Mouse (Mus musculus): ENCODE data around the gene Arl4c. TPM values are rescaled to one million over a fixed set of nuclear protein-coding genes. Genes with fewer than 3 reads are reported as not detected.
A peak's percentile ranks its signal among the peaks of the same experiment; 100 is the strongest.

The Arl4c gene
- total and polyA plus RNA-seq, 2 experiments: 0.86 to 1.4 TPM

- H3K36me3 ChIP-seq (ENCODE audit: control insufficient read depth, insufficient read depth, low read length): no peaks in the 10 kb centered on the region
- H3K27ac ChIP-seq (replicated peaks; ENCODE audit: insufficient read depth, low read depth, low read length): no peak overlapping the region
- peak overlapping the region; percentile 34 for H3K4me3 ChIP-seq (ENCODE audit: insufficient read depth, low read depth, low read length)
- no peaks in the 10 kb centered on the region for H3K79me2 ChIP-seq (ENCODE audit: control insufficient read depth, insufficient read depth, low read length)
- peaks cover 3% of the 10 kb centered on the region; the same call in 1 of the 2 replicates for H3K27me3 ChIP-seq (ENCODE audit: control insufficient read depth, insufficient read depth, low read length)
- DNase-seq (ENCODE audit: extremely low read depth, low read depth, low spot score): no peak
- 25% methylated on average over 25 of the region's 25 CpGs for WGBS
- H3K9ac ChIP-seq (ENCODE audit: low read depth, low read length): peak overlapping the region; percentile 20
- H3K4me1 ChIP-seq (ENCODE audit: control insufficient read depth, insufficient read depth, low read length): peaks cover 2% of the 10 kb centered on the region; the same call in 1 of the 2 replicates
- TF ChIP-seq CTCF (IDR thresholded peaks at IDR 0.05; ENCODE audit: low read depth, low read length) (no peak), POLR2A (IDR thresholded peaks at IDR 0.05; ENCODE audit: extremely low read depth, insufficient read depth, low read length) (no peak)
These were observed 1.9 kb downstream of the Arl4c start for GRCm38 (mm10) chr1:88699856-88700791.

- no peak overlapping the region for H3K4me3 ChIP-seq (ENCODE audit: insufficient read depth, low read depth, low read length)
- H3K27ac ChIP-seq (replicated peaks; ENCODE audit: insufficient read depth, low read depth, low read length): no peak overlapping the region
- H3K79me2 ChIP-seq (ENCODE audit: control insufficient read depth, insufficient read depth, low read length): no peaks in the 10 kb centered on the region
- TF ChIP-seq CTCF (IDR thresholded peaks at IDR 0.05; ENCODE audit: low read depth, low read length) (no peak), POLR2A (IDR thresholded peaks at IDR 0.05; ENCODE audit: extremely low read depth, insufficient read depth, low read length) (no peak)
- peak; percentile 13 for DNase-seq (ENCODE audit: extremely low read depth, low read depth, low spot score)
- WGBS: 41% methylated on average over 5 of the region's 5 CpGs
- no peak overlapping the region for H3K9ac ChIP-seq (ENCODE audit: low read depth, low read length)
- H3K36me3 ChIP-seq (ENCODE audit: control insufficient read depth, insufficient read depth, low read length): no peaks in the 10 kb centered on the region
- H3K27me3 ChIP-seq (ENCODE audit: control insufficient read depth, insufficient read depth, low read length): peaks cover 3% of the 10 kb centered on the region; the same call in 1 of the 2 replicates
- peaks cover 2% of the 10 kb centered on the region; the same call in 1 of the 2 replicates for H3K4me1 ChIP-seq (ENCODE audit: control insufficient read depth, insufficient read depth, low read length)
These were observed 2.6 kb downstream of the Arl4c start for GRCm38 (mm10) chr1:88699401-88699800.

- 29% methylated on average over 5 of the region's 5 CpGs for WGBS
- TF ChIP-seq POLR2A (IDR thresholded peaks at IDR 0.05; ENCODE audit: extremely low read depth, insufficient read depth, low read length) (no peak), CTCF (IDR thresholded peaks at IDR 0.05; ENCODE audit: low read depth, low read length) (no peak)
- H3K4me3 ChIP-seq (ENCODE audit: insufficient read depth, low read depth, low read length): no peak overlapping the region
- no peak overlapping the region for H3K9ac ChIP-seq (ENCODE audit: low read depth, low read length)
- H3K79me2 ChIP-seq (ENCODE audit: control insufficient read depth, insufficient read depth, low read length): no peaks in the 10 kb centered on the region
- H3K4me1 ChIP-seq (ENCODE audit: control insufficient read depth, insufficient read depth, low read length): peaks cover 2% of the 10 kb centered on the region; the same call in 1 of the 2 replicates
- H3K27me3 ChIP-seq (ENCODE audit: control insufficient read depth, insufficient read depth, low read length): peaks cover 3% of the 10 kb centered on the region; the same call in 1 of the 2 replicates
- no peak for DNase-seq (ENCODE audit: extremely low read depth, low read depth, low spot score)
- no peaks in the 10 kb centered on the region for H3K36me3 ChIP-seq (ENCODE audit: control insufficient read depth, insufficient read depth, low read length)
- no peak overlapping the region for H3K27ac ChIP-seq (replicated peaks; ENCODE audit: insufficient read depth, low read depth, low read length)
These were observed 3.1 kb downstream of the Arl4c start for GRCm38 (mm10) chr1:88698926-88699325.

GRCm38 (mm10) chr1:88698131-88698530 lies 3.9 kb downstream of the Arl4c start:
- WGBS: 87% methylated on average over 6 of the region's 6 CpGs
- DNase-seq (ENCODE audit: extremely low read depth, low read depth, low spot score): no peak
- Histone ChIP-seq H3K79me2 (ENCODE audit: control insufficient read depth, insufficient read depth, low read length) (no peaks in the 10 kb centered on the region), H3K9ac (ENCODE audit: low read depth, low read length) (no peak overlapping the region), H3K27me3 (ENCODE audit: control insufficient read depth, insufficient read depth, low read length) (peaks cover 3% of the 10 kb centered on the region; the same call in 1 of the 2 replicates), H3K4me3 (ENCODE audit: insufficient read depth, low read depth, low read length) (no peak overlapping the region), H3K4me1 (ENCODE audit: control insufficient read depth, insufficient read depth, low read length) (peaks cover 2% of the 10 kb centered on the region; the same call in 1 of the 2 replicates), H3K36me3 (ENCODE audit: control insufficient read depth, insufficient read depth, low read length) (no peaks in the 10 kb centered on the region), H3K27ac (replicated peaks; ENCODE audit: insufficient read depth, low read depth, low read length) (no peak overlapping the region)
- TF ChIP-seq POLR2A (IDR thresholded peaks at IDR 0.05; ENCODE audit: extremely low read depth, insufficient read depth, low read length) (no peak), CTCF (IDR thresholded peaks at IDR 0.05; ENCODE audit: low read depth, low read length) (no peak)

- H3K36me3 ChIP-seq (ENCODE audit: control insufficient read depth, insufficient read depth, low read length): no peaks in the 10 kb centered on the region
- peaks cover 3% of the 10 kb centered on the region; the same call in 1 of the 2 replicates for H3K27me3 ChIP-seq (ENCODE audit: control insufficient read depth, insufficient read depth, low read length)
- H3K9ac ChIP-seq (ENCODE audit: low read depth, low read length): no peak overlapping the region
- H3K27ac ChIP-seq (replicated peaks; ENCODE audit: insufficient read depth, low read depth, low read length): no peak overlapping the region
- no peak for TF ChIP-seq POLR2A (IDR thresholded peaks at IDR 0.05; ENCODE audit: extremely low read depth, insufficient read depth, low read length)
- no peak for TF ChIP-seq CTCF (IDR thresholded peaks at IDR 0.05; ENCODE audit: low read depth, low read length)
- H3K79me2 ChIP-seq (ENCODE audit: control insufficient read depth, insufficient read depth, low read length): no peaks in the 10 kb centered on the region
- no peak overlapping the region for H3K4me3 ChIP-seq (ENCODE audit: insufficient read depth, low read depth, low read length)
- 86% methylated on average over 4 of the region's 4 CpGs for WGBS
- H3K4me1 ChIP-seq (ENCODE audit: control insufficient read depth, insufficient read depth, low read length): no peaks in the 10 kb centered on the region
- DNase-seq (ENCODE audit: extremely low read depth, low read depth, low spot score): no peak
These were observed 5.6 kb downstream of the Arl4c start for GRCm38 (mm10) chr1:88696408-88696807.
